Mouse (Mus musculus) spleen, embryonic (tissue): Measurements from ENCODE around the gene Rhag.

ENCODE experiments used
- CTCF ChIA-PET: fragments of 350-600 bp; sonication (Branson Sonifier 250); formaldehyde crosslinking; loops from one replicate; lab custom pipeline; 2022; lab: Charles Lee

Rhag gene

GRCm38 (mm10) chr17:40874701-40875100 lies 63.8 kb downstream of the Rhag start:
- CTCF ChIA-PET = no interaction called here

- CTCF ChIA-PET = no interaction called here
Measured at GRCm38 (mm10) chr17:40875568-40875967, 64.6 kb downstream of the Rhag start.

- CTCF ChIA-PET = interaction anchor here (0.5 kb wide), 1 partner anchor 17 kb away, joined by 3 read pairs; no protein-coding TSS in a partner anchor
Measured at GRCm38 (mm10) chr17:40877741-40878140, 66.8 kb downstream of the Rhag start.

- CTCF ChIA-PET = no interaction called here
Measured at GRCm38 (mm10) chr17:40879528-40879923, 68.6 kb downstream of the Rhag start.

- CTCF ChIA-PET = no interaction called here
Measured at GRCm38 (mm10) chr17:40879924-40880691, 69.2 kb downstream of the Rhag start, which contains the start of gene 9130008F23Rik. Gene 9130008F23Rik (minus strand): TSS chr17:40880559.

- CTCF ChIA-PET = no interaction called here
Measured at GRCm38 (mm10) chr17:40882172-40882571, 71.2 kb downstream of the Rhag start.

- CTCF ChIA-PET = no interaction called here
Measured at GRCm38 (mm10) chr17:40885155-40885554, 74.2 kb downstream of the Rhag start.

- CTCF ChIA-PET = no interaction called here
Measured at GRCm38 (mm10) chr17:40887849-40888536, 77.1 kb downstream of the Rhag start.
